Mouse (Mus musculus) midbrain, embryonic 15.5 days (tissue): ENCODE results near the gene Herc3. TPM values are rescaled to one million over a fixed set of nuclear protein-coding genes. Genes with fewer than 3 reads are reported as not detected.
"Not testable (repeated sequence)": the region's sequence is repeated elsewhere in the genome, so short reads cannot be mapped to it uniquely, and the experiment has no call there.

Experiments used
- ATAC-seq: fragments of 200-750 bp; cut with Nextera tagmentation; replicated peaks from 2 replicates; pipeline ENCODE4 v1.8.0; 2017; ENCODE audit warnings: moderate TSS enrichment
- H3K27ac ChIP-seq: fragments of 300-500 bp; sonication (generic); 2 replicates; pipeline ENCODE4 v1.5.1; 2015; ENCODE audit warnings: mild to moderate bottlenecking, inconsistent platforms
- H3K27me3 ChIP-seq: fragments of 300-500 bp; sonication (generic); replicated peaks from 2 replicates; pipeline ENCODE4 v1.6.1; 2015; ENCODE audit warnings: inconsistent platforms
- H3K36me3 ChIP-seq: fragments of 300-500 bp; sonication (generic); replicated peaks from 2 replicates; pipeline ENCODE4 v1.6.1; 2015; ENCODE audit warnings: inconsistent platforms
- H3K4me1 ChIP-seq: fragments of 300-500 bp; sonication (generic); 2 replicates; pipeline ENCODE4 v1.6.1; 2015; ENCODE audit warnings: inconsistent platforms
- H3K4me2 ChIP-seq: fragments of 300-500 bp; sonication (generic); 2 replicates; pipeline ENCODE4 v1.6.1; 2015; ENCODE audit warnings: inconsistent platforms, mild to moderate bottlenecking, moderate library complexity
- H3K4me3 ChIP-seq: fragments of 300-500 bp; sonication (generic); 2 replicates; pipeline ENCODE4 v1.5.1; 2015; ENCODE audit warnings: mild to moderate bottlenecking, inconsistent platforms
- H3K9ac ChIP-seq: fragments of 300-500 bp; sonication (generic); 2 replicates; pipeline ENCODE4 v1.6.1; 2015; ENCODE audit warnings: mild to moderate bottlenecking, inconsistent platforms
- H3K9me3 ChIP-seq: fragments of 300-500 bp; sonication (generic); 2 replicates; pipeline ENCODE4 v1.6.1; 2016; ENCODE audit warnings: inconsistent platforms
- whole genome bisulfite sequencing: fragments of 180-500 bp; shearing (Covaris S2); methylation state at CpG from one replicate; pipeline ENCODE4 v1.1.7; 2015; ENCODE audit warnings: mixed read lengths; 5-methylcytosine and 5-hydroxymethylcytosine counted together
- polyA plus RNA-seq: library from polyadenylated mRNA; unstranded; fragments of >200 nt; fragmentation: Nextera tagmentation; extraction: Ambion mirVana; gene quantifications from 2 replicates; pipeline ENCODE4 v1.2.1, GENCODE M21; 2015

Gene Herc3
- polyA plus RNA-seq = 28.4 and 31.3 TPM in 2 replicates

DNA sequence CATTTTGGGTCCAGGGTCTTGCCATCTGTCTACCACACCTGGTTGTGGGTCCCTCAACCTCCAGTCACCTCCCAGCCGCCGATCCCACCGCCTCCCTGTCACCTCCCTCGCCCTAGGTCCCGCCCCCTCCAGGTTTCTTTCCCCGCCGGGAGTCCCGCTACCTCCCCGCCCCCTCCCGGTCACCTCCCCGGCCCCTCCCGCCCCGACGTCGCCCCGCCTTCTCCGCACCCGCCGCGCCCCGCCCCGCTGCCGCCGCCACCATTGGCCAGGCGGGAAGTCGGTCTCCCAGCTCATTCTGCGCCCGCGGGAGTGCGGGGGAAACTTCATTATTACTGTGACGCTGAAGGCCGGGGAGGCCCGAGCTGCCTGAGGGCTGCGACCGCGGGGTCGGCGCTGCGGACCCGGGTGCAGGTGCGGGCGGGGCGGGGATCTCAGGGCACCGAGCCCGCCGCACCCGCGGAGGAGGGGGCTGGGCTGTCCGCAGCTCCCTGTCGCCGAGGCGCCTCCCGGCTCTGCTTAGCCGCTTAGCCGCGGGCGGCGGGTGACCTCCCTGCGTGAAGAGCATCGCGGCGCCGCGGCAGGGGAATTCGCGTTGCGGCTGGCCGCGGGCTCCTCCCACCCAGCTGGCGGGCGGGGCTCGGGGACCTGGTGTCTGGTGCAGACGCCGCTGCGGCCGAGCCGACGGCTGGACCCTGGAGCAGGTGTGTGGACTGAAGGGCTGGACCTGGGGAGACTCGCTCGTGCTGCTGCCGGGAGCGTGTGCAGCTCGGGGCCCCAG is at the start of gene Herc3:
TSS of gene Herc3 (plus strand) at position 234 of the 778 bp plus-strand sequence.
- Histone ChIP-seq H3K27me3 (no peaks in the 10 kb centered on the region), H3K9me3 (no peaks in the 10 kb centered on the region), H3K27ac (peak within 1 kb of the TSS; percentile 89), H3K4me2 (peak within 1 kb of the TSS; percentile 82), H3K9ac (peak within 1 kb of the TSS; percentile 80), H3K4me3 (peak within 1 kb of the TSS; percentile 86), H3K4me1 (peaks cover 21% of the 10 kb centered on the region), H3K36me3 (no peaks in the 10 kb centered on the region)
- peak; percentile 92 for ATAC-seq
- WGBS = under 1% methylated on average over 74 of the region's 83 CpGs

- no peak overlapping the region for H3K4me2 ChIP-seq
- no peaks in the 10 kb centered on the region for H3K36me3 ChIP-seq
- no peak for ATAC-seq
- no peak overlapping the region for H3K9ac ChIP-seq
- no peak overlapping the region for H3K4me3 ChIP-seq
- H3K9me3 ChIP-seq = no peaks in the 10 kb centered on the region
- H3K4me1 ChIP-seq = no peaks in the 10 kb centered on the region
- no peaks in the 10 kb centered on the region for H3K27me3 ChIP-seq
- no peak overlapping the region for H3K27ac ChIP-seq
Measured at GRCm38 (mm10) chr6:58801394-58801793, 29.9 kb upstream of the Herc3 start.

DNA sequence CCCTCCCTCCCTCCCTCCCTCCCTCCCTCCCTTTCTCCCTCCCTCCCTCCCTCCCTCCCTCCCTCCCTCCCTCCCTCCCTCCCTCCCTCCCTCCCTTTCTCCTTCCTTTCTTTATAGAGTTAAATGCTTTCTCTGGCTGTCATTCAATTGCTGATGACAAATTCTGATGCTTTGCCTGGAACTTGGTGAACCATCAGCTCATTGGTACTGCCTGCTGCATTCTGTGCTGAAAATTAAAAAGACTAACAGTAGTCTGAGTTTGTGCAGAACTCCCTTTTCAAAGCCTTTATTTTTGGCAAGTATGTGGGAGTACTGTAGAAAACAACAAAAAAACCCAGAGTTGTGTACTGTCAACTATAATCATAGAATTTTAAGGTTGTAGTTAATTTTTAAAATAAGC is 16.9 kb upstream of the Herc3 start:
- ATAC-seq = no peak
- Histone ChIP-seq H3K9ac (no peak overlapping the region), H3K4me2 (no peak overlapping the region), H3K4me1 (no peaks in the 10 kb centered on the region), H3K36me3 (no peaks in the 10 kb centered on the region), H3K27ac (no peak overlapping the region), H3K4me3 (no peak overlapping the region), H3K9me3 (no peaks in the 10 kb centered on the region), H3K27me3 (no peaks in the 10 kb centered on the region)

DNA sequence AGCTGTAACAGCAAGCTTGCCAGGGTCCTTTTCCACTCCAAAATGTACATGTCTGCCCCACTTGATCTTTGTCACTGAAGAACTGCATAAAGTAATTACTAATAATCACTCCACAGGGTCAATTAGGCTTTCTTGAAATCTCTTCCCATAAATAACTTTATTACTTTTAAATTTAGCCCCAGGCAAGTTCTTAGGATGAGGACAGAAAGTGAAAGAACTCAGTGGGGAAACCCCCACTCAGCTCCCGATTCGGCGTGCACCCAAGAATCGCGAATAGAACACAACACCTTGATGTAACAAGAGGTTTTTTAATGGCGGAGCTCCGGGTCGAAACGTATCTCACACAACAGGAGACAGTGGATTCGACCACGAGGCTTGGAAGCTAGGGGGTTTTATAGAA is 14.2 kb upstream of the Herc3 start:
- not testable (repeated sequence) for H3K4me1 ChIP-seq, H3K36me3 ChIP-seq, ATAC-seq, H3K9ac ChIP-seq, H3K4me2 ChIP-seq, H3K27me3 ChIP-seq, H3K4me3 ChIP-seq, H3K27ac ChIP-seq, H3K9me3 ChIP-seq
- 98% methylated on average over 6 of the region's 11 CpGs for WGBS

GRCm38 (mm10) chr6:58825619-58826018 is 5.6 kb upstream of the Herc3 start:
- Histone ChIP-seq H3K27ac (no peak overlapping the region), H3K9ac (no peak overlapping the region), H3K9me3 (no peaks in the 10 kb centered on the region), H3K4me1 (0 out of 2 replicates have a peak, but pooled peaks cover 1% of the 10 kb centered on the region), H3K36me3 (no peaks in the 10 kb centered on the region), H3K4me3 (no peak overlapping the region), H3K27me3 (no peaks in the 10 kb centered on the region), H3K4me2 (no peak overlapping the region)
- no peak for ATAC-seq
- WGBS = 88% methylated on average over 2 of the region's 2 CpGs

DNA sequence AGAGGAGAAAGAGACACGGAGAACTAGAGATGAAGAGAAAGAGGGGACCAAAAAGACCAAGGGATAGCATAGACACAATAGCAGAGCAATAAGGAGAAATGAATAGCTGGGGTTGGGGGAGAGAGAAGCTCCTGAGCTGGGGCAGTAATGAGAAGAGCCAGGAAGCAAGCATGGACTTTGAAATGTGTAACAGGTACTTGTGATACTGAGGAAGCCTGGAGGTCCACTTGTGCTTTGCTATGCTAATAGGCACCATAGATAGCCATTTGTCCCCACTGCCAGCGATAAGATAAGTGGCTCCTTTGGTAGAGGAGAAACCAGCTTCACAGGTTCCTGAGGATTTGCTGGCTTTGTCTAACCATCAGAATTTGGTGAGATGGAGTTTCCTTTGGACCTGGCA is 5.2 kb upstream of the Herc3 start:
- no peaks in the 10 kb centered on the region for H3K9me3 ChIP-seq
- 0 out of 2 replicates have a peak, but pooled peaks cover 6% of the 10 kb centered on the region for H3K4me1 ChIP-seq
- no peak overlapping the region for H3K9ac ChIP-seq
- no peak overlapping the region for H3K27ac ChIP-seq
- WGBS = 88% methylated on average over 2 of the region's 2 CpGs
- no peaks in the 10 kb centered on the region for H3K27me3 ChIP-seq
- no peak for ATAC-seq
- no peak overlapping the region for H3K4me3 ChIP-seq
- H3K36me3 ChIP-seq = no peaks in the 10 kb centered on the region
- no peak overlapping the region for H3K4me2 ChIP-seq

DNA sequence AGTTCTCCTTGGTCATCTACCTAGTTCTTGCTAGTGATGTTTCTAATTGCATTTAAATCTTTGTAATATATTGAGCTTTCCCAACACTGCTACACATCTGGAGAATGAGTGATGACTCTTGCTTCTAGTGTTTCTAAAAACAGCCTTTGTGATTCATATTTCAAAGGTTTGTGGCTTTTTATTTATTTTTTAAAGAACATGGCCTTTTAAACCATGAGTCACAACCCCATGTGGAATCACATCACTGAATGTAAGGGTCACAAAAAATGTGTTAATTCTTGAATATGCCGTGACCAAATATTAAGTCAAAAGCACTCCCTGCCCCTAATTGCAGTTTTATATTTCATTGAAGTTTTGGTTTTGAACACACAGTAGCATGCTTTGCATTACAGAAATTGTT is 2.7 kb upstream of the Herc3 start:
- WGBS = 92% methylated on average over 1 of the region's 1 CpGs
- H3K36me3 ChIP-seq = no peaks in the 10 kb centered on the region

GRCm38 (mm10) chr6:58830840-58831231 is 429 bp upstream of the Herc3 start:
- Histone ChIP-seq H3K4me1 (peaks cover 21% of the 10 kb centered on the region), H3K27me3 (no peaks in the 10 kb centered on the region), H3K36me3 (no peaks in the 10 kb centered on the region), H3K9ac (peak overlapping the region; percentile 80), H3K4me2 (peak overlapping the region; percentile 82), H3K4me3 (peak overlapping the region; percentile 86), H3K27ac (peak overlapping the region; percentile 89), H3K9me3 (no peaks in the 10 kb centered on the region)
- WGBS = 11% methylated on average over 7 of the region's 7 CpGs
- ATAC-seq = peak; percentile 61

More for the DNA sequence above, 2.7 kb upstream of the Herc3 start:
- H3K4me1 ChIP-seq = peaks cover 18% of the 10 kb centered on the region
- no peaks in the 10 kb centered on the region for H3K27me3 ChIP-seq
- ATAC-seq = no peak
- H3K4me2 ChIP-seq = no peak overlapping the region
- H3K27ac ChIP-seq = no peak overlapping the region
- H3K9me3 ChIP-seq = no peaks in the 10 kb centered on the region
- no peak overlapping the region for H3K9ac ChIP-seq
- H3K4me3 ChIP-seq = no peak overlapping the region

DNA sequence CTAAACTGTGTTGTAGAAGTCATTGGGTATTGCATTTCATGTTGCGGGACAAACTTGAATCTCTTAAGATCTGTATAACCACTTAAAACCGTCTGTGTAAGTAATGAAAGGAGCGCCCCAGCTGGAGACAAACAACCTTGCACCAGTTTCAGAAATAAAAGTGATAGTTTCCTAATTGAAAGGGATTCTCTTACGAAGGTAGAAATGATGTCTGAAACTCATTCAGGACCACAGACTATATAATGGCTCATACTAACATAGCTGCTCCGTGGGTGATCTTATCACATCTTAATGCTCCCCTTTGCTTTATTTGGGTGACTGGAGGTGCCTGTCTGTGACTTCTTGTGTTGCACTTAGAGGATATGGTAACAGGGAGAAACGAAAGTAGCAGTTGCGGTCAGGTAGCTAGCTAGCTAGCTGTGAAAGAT is 1.3 kb downstream of the Herc3 start:
- Histone ChIP-seq H3K4me3 (peak overlapping the region; percentile 86), H3K4me2 (peak overlapping the region; percentile 82), H3K9ac (no peak overlapping the region; the same call in 1 of the 2 replicates), H3K9me3 (no peaks in the 10 kb centered on the region), H3K36me3 (no peaks in the 10 kb centered on the region), H3K27me3 (no peaks in the 10 kb centered on the region), H3K4me1 (peaks cover 21% of the 10 kb centered on the region), H3K27ac (no peak overlapping the region)
- no peak for ATAC-seq
- WGBS = 32% methylated on average over 7 of the region's 7 CpGs

DNA sequence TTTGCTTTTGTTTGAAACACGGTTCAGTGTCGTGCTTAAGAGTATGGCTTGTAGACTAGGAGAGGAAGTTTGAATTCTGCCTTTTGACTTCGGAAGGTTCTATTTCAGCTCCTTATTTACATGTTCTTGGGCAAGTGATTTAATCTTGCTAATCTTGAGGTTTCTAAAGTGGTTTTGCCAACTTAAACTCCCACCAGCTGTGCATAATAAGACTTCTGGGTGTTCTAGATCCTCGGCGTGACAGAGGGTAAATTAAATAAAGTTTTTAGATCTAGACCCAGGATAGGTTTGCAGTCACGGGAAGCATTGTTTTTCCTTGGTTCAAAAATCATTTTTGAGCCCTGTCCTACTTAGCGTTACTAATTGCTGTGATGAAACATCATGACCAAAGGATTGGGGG is 3.2 kb downstream of the Herc3 start:
- 86% methylated on average over 7 of the region's 7 CpGs for WGBS
- Histone ChIP-seq H3K9me3 (no peaks in the 10 kb centered on the region), H3K4me2 (no peak overlapping the region), H3K27ac (no peak overlapping the region), H3K36me3 (no peaks in the 10 kb centered on the region), H3K27me3 (no peaks in the 10 kb centered on the region), H3K4me3 (no peak overlapping the region), H3K4me1 (peaks cover 35% of the 10 kb centered on the region), H3K9ac (no peak overlapping the region)
- ATAC-seq = no peak

- Histone ChIP-seq H3K4me2 (no peak overlapping the region), H3K27ac (no peak overlapping the region), H3K4me1 (peaks cover 34% of the 10 kb centered on the region), H3K36me3 (no peaks in the 10 kb centered on the region), H3K27me3 (no peaks in the 10 kb centered on the region), H3K9me3 (no peaks in the 10 kb centered on the region), H3K4me3 (no peak overlapping the region), H3K9ac (no peak overlapping the region)
- no peak for ATAC-seq
- WGBS = 76% methylated on average over 1 of the region's 1 CpGs
Measured at GRCm38 (mm10) chr6:58835591-58835990, 4.3 kb downstream of the Herc3 start.

DNA sequence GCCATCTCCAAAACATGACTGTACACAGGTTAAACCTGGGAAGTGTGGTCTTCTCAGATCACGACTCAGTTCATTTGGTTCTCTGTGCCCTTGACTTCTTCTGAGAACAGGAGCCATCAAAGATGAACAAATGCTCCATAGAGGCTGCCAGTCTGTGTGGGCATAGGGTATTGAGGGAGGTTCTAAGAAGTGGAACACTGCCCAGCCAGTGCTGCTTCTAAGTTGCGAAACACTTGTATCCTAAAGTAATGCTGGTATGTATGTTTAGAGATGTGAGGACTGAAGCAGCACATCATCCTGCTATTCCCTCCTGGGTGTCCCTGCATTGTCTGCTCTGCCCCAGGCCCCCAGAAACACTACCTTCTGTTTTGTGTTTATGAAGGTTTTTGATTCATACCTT is 5.2 kb downstream of the Herc3 start:
- Histone ChIP-seq H3K27me3 (no peaks in the 10 kb centered on the region), H3K9ac (no peak overlapping the region), H3K4me1 (peaks cover 29% of the 10 kb centered on the region), H3K27ac (no peak overlapping the region), H3K36me3 (no peaks in the 10 kb centered on the region), H3K4me3 (no peak overlapping the region), H3K4me2 (no peak overlapping the region), H3K9me3 (no peaks in the 10 kb centered on the region)
- 90% methylated on average over 2 of the region's 2 CpGs for WGBS
- no peak for ATAC-seq

- no peak overlapping the region for H3K9ac ChIP-seq
- peak; percentile 32; the same call in 1 of the 2 replicates for ATAC-seq
- H3K27me3 ChIP-seq = no peaks in the 10 kb centered on the region
- H3K4me2 ChIP-seq = no peak overlapping the region
- 0% methylated on average over 1 of the region's 1 CpGs for WGBS
- H3K27ac ChIP-seq = no peak overlapping the region
- H3K36me3 ChIP-seq = no peaks in the 10 kb centered on the region
- H3K9me3 ChIP-seq = no peaks in the 10 kb centered on the region
- H3K4me1 ChIP-seq = peaks cover 20% of the 10 kb centered on the region
- no peak overlapping the region for H3K4me3 ChIP-seq
Measured at GRCm38 (mm10) chr6:58837917-58838316, 6.7 kb downstream of the Herc3 start.
